Mouse (Mus musculus): ENCODE data around the gene Arid3b. TPM values are rescaled to one million over a fixed set of nuclear protein-coding genes. Genes with fewer than 3 reads are reported as not detected.

Arid3b gene
- total RNA-seq, 2 experiments from 2014 or later, result 10.9 to 14.8 TPM

DNA sequence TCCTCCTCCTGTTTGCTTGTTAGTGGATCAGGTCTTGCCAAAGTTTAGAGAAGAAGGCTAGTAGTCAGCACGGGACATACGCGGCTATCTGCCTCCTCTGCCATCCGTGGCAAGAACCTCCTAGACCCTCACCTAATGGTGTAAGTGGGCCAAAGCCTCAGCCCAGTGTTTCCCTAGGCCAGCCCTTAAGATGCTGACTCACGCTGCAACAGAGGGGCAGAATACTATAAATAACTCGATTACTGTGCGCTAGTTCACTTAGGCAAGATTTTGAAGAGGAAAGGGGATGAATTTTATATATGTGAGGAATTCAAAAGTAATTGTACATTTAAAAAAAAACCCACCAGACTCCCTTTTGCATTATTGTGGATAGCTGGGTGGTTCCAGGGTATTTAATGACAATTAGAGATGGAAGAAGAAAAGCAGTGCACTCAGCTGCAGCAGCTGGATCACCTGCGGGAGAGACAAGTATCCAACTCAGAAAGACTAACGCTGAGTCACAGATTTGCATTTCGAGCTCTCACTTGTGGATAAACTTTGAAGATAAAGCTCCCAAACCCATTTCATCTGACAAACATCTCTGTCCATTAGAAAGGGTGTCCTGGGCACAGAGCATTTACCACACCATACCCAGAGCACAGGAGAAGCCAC, 31.4 kb downstream of the Arid3b start:
- Histone ChIP-seq H3K27ac (no peak overlapping the region), H3K4me3 (no peak overlapping the region)
- intact Hi-C loops (cut with DNase I), result loop anchor here (1.0 kb wide), 1 partner anchor 24 kb away; no protein-coding TSS in a partner anchor
- TF ChIP-seq CTCF (IDR thresholded peaks at IDR 0.05), result no peak
- DNase-seq (ENCODE audit: extremely low spot score in 1 of 2, low spot score in 2 of 2), result no peak

DNA sequence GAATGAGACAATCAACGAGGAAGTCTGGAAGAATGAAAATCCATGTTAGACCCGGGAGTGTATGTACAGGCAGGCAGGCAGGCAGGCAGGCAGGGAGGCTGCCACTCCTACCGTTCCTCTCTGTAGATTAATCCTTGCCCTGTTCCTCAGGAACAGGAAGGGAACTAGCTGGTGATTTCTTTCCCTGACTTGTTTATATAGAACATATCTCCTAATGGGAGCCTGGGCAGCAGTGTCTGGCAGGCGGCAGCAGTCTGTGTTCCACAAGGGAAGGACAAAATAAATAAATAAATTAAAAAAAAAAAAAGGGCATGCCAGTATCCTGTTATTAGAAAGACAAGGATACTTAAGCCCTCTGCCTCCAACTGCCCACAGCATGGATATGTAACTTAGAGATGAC, 32.8 kb downstream of the Arid3b start:
- TF ChIP-seq CTCF (IDR thresholded peaks at IDR 0.05), result no peak
- intact Hi-C loops (cut with DNase I), result no loop called here
- no peak overlapping the region for H3K27ac ChIP-seq

DNA sequence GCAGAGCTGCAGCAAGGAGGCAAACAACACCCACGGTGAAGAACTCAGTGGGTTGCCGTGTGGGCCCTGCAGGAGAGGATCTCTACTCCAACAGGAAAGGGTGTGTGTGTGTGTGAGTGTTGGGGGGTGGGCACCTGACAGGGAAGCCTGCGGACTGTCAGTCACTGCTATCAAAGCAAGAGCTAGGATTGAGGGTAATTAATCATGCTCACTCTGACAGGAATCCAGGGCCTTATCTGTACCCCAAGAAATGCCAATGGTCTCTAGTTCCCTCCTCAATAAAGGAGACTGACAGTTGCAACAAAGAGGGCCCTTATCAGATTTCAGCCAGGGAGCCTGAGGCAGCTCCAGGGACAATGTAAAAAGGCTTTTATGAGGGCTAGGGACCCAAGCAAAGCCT, 33.5 kb downstream of the Arid3b start:
- H3K4me3 ChIP-seq, result no peak overlapping the region
- DNase-seq (ENCODE audit: extremely low spot score in 1 of 2, low spot score in 2 of 2), result peak in 1 of 2 experiments; percentile 18
- no peak overlapping the region; the same call in 1 of the 2 replicates for H3K27ac ChIP-seq
- no peak for TF ChIP-seq CTCF (IDR thresholded peaks at IDR 0.05)
- intact Hi-C loops (cut with DNase I), result no loop called here

More for the DNA sequence above, 32.8 kb downstream of the Arid3b start:
- H3K4me3 ChIP-seq, result no peak overlapping the region
- no peak for DNase-seq (ENCODE audit: extremely low spot score in 1 of 2, low spot score in 2 of 2)

DNA sequence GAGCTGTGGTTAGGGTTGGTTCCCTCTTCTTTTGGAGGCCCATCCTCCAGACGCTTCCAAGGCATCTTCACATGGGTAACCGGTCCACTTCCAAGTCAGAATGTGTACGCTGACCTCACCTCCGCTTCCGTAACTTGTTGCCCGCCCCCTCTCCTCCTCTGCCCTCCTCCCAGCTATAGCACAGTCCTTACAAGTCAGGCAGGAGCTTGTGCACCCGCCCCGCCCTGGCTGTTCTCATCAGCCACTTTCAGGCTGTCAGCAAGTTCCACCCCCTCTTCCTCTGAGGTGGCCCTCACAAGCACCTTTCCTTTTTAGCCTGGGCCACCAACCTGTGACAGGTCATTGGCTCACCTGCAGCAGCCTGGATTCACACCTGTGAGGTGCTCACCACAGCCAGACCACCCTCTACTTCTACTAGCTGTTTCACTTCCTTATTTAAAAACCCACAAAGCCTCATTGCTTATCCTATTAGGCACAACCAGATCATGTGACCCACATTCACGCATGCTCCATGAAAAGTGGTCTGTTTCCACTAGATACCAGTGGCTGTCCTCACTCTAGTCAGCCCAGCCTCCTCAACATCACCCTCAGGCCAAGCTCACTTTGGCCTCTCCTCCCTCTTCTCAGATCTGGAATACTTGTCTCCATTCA, 36.1 kb downstream of the Arid3b start:
- no peak overlapping the region for H3K4me3 ChIP-seq
- intact Hi-C loops (cut with DNase I), result no loop called here

DNA sequence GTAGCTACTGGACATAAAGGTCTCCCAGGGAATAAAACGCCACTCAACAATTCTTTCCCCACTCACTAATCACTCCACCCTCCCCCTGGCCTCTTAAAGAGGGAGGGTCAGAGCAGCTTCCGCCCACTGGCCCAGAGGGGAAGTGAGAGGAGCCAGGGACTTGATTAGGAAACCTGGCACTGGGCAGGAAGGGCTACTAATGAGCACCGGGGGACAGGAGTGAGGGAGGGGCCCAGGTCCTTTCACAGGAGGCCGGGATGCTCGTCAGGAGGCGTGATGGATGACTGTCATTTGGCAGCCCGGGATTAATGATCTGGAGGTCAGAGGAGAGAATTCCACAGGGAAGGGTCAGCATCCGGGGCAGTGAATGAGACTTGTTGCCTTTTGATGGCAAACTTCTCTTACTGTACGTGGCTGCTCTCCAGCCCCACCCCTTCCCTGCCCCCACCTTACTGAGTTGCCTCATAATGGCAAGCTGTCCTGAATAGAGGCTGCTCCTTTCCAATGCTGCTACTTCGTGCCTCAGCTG, 37.8 kb downstream of the Arid3b start:
- H3K4me3 ChIP-seq, result no peak overlapping the region
- intact Hi-C loops (cut with DNase I), result no loop called here
- no peak overlapping the region for H3K27ac ChIP-seq
- DNase-seq (ENCODE audit: extremely low spot score in 1 of 2, low spot score in 2 of 2), result no peak
- no peak for TF ChIP-seq CTCF (IDR thresholded peaks at IDR 0.05)

More for the DNA sequence above, 36.1 kb downstream of the Arid3b start:
- H3K27ac ChIP-seq, result no peak overlapping the region
- DNase-seq (ENCODE audit: extremely low spot score in 1 of 2, low spot score in 2 of 2), result no peak
- TF ChIP-seq CTCF (IDR thresholded peaks at IDR 0.05), result no peak

DNA sequence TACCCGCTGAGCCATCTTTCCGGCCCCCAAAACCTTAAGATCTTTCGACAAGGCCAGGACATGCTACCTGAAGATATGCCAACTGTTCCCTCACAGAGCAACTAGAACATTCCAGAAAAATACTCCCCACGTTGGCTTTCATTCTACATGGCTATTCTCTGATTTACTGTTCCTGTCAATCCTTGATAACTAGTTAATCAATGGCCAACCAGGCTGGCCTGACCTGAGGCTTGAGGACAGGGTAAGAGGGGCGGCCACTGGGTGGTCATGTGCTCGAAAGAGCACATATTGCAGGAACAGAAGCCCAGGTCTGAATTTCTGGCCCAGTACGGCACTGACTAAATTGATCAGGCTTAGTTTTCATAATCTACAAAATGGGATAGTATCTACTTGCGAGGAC, 39.1 kb downstream of the Arid3b start:
- no peak for TF ChIP-seq CTCF (IDR thresholded peaks at IDR 0.05)
- no peak for DNase-seq (ENCODE audit: extremely low spot score in 1 of 2, low spot score in 2 of 2)
- Histone ChIP-seq H3K4me3 (no peak overlapping the region), H3K27ac (no peak overlapping the region)
- intact Hi-C loops (cut with DNase I), result no loop called here

DNA sequence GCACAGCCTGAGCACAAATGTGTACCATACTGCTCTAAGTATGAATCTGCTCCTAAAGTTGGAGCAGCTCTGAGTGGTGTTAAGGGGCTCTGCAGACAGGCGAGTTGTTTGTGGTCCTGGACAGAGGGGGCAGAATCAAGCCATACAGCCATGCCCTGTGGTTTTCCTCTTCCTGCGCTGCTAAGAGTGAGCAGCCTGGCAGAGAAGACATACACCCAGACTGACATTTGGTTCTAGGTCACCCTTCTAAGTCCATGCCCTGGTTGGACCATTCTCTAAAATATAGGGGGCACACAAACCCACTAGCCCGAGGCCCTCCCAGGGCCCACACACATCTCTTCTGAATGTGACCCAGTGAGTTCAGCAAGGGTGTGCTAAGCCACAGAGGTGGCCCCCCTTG, 46.9 kb downstream of the Arid3b start:
- Histone ChIP-seq H3K4me3 (no peak overlapping the region), H3K27ac (no peak overlapping the region)
- no peak for DNase-seq (ENCODE audit: extremely low spot score in 1 of 2, low spot score in 2 of 2)
- no peak for TF ChIP-seq CTCF (IDR thresholded peaks at IDR 0.05)
- intact Hi-C loops (cut with DNase I), result no loop called here

DNA sequence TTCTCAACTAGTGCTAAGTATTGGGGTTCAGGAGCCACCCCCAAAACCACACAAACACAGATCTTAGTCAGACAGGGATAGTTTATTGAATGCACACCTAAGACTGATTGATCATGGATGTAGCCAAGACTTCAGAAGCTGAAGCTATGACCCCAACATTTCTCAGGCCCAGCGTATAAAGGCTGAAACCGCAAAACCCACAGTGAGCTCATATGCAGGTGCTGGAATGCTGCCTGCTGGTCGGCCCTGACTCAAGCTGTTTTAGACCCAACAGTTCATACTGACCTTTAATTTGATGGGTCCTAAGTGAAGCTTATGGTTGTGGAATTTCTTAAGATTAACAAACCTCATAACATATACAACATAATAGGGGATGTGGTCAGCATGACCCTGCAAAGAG, 53.9 kb downstream of the Arid3b start:
- no peak for TF ChIP-seq CTCF (IDR thresholded peaks at IDR 0.05)
- Histone ChIP-seq H3K4me3 (no peak overlapping the region), H3K27ac (no peak overlapping the region)
- DNase-seq (ENCODE audit: extremely low spot score in 1 of 2, low spot score in 2 of 2), result no peak
- intact Hi-C loops (cut with DNase I), result no loop called here

DNA sequence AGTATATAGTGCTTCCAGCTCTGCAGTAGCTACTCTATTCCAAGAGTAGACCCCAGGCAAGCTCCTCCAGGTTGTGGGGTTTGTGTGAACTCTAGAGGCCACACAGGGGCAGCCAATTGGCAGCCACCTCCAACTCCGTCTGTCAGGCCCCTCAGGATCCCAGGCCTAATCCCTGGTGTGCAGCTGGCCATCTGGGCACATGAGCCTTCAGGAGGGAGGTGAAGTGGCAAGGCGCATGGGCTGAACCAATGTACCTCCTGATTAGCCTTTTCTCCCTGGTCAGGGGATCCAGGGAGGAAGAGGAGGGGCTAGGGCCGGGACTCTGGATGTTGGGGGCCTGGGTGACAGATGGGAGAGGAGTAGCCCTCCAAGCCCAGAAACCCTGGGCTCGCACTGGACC, 60.9 kb downstream of the Arid3b start:
- peak overlapping the region; percentile 67 for H3K27ac ChIP-seq
- TF ChIP-seq CTCF (IDR thresholded peaks at IDR 0.05), result no peak
- no peak overlapping the region for H3K4me3 ChIP-seq
- intact Hi-C loops (cut with DNase I), result no loop called here
- DNase-seq (ENCODE audit: extremely low spot score in 1 of 2, low spot score in 2 of 2), result no peak

DNA sequence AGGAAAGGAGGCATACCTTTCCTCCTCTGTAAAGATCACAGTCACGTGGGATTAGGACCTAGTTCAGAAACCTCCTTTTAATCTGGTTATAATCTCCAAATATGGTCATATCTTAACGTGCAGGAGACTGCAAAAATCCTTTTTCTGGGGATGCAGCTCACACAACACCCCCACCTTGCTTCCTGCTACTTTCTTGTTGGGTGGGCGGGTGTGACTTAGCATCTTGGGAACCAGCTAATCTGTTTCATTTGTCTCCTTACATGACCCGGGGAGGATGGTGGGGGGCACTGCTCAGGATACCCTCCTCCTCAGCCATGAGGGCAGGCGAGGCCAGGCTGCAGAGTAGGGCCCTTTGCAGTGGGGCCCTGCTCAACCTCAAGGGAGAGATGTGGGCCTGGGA, 61.6 kb downstream of the Arid3b start:
- Histone ChIP-seq H3K27ac (peak overlapping the region; percentile 91), H3K4me3 (no peak overlapping the region)
- intact Hi-C loops (cut with DNase I), result no loop called here
- DNase-seq (ENCODE audit: extremely low spot score in 1 of 2, low spot score in 2 of 2), result peak; percentile 47 to 56
- TF ChIP-seq CTCF (IDR thresholded peaks at IDR 0.05), result no peak

DNA sequence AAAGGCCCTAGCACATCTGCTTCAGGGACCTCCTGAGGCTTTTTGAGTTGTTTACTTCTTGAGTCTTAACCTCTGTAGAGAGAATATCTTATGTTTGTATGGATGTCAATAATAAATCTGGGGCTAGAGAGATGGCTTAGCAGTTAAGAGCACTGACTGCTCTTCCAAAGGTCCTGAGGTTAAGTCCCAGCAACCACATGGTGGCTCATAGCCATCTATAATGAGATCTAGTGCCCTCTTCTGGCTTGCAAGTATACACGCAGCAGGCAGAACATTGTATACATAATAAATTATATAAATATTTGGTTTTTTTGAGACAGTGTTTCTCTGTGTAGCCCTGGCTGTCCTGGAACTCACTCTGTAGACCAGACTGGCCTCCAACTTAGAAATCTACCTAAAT, 62.4 kb downstream of the Arid3b start:
- TF ChIP-seq CTCF (IDR thresholded peaks at IDR 0.05), result peak; percentile 51

DNA sequence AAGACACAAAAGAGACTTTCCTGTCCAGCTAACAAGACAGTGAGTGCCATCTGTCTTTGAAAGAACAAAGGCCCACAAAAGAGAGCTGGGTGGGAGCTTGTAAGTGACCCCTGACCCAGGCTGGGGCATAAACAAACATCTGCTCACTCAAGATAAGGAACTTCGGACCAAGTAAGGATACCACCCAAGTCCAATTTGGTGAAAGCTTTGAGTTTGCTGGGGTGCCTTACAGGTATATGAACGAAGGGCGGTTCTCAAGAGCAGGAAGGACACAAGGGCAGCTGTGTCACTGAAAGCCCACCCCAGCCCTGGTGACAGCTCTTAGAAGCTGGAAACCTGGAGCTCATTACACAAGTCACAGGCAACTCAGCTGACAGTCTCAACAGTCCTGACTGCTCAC, 62.8 kb downstream of the Arid3b start:
- DNase-seq (ENCODE audit: extremely low spot score in 1 of 2, low spot score in 2 of 2), result no peak
- H3K27ac ChIP-seq, result peak overlapping the region; percentile 91
- H3K4me3 ChIP-seq, result no peak overlapping the region
- TF ChIP-seq CTCF (IDR thresholded peaks at IDR 0.05), result no peak
- intact Hi-C loops (cut with DNase I), result no loop called here

More for the DNA sequence above, 62.4 kb downstream of the Arid3b start:
- intact Hi-C loops (cut with DNase I), result no loop called here
- peak overlapping the region; percentile 91 for H3K27ac ChIP-seq
- H3K4me3 ChIP-seq, result no peak overlapping the region
- DNase-seq (ENCODE audit: extremely low spot score in 1 of 2, low spot score in 2 of 2), result no peak
